Mouse (Mus musculus): Measurements from ENCODE around the gene Hydin.
"Not testable (repeated sequence)": the region's sequence is repeated elsewhere in the genome, so short reads cannot be mapped to it uniquely, and the experiment has no call there.

Hydin gene

GRCm38 (mm10) chr8:110333376-110333775 is 66.6 kb downstream of the Hydin start:
- no peak for DNase-seq (ENCODE audit: low read depth, low spot score)

- no peak for DNase-seq (ENCODE audit: low read depth, low spot score)
These were observed 72.7 kb downstream of the Hydin start for GRCm38 (mm10) chr8:110339447-110339846.

- no peak for DNase-seq (ENCODE audit: low read depth, low spot score)
These were observed 73.4 kb downstream of the Hydin start for GRCm38 (mm10) chr8:110340090-110340703.

GRCm38 (mm10) chr8:110345697-110346394 is 79.1 kb downstream of the Hydin start:
- DNase-seq (ENCODE audit: low read depth, low spot score): no peak

- DNase-seq (ENCODE audit: low read depth, low spot score): no peak
These were observed 80.1 kb downstream of the Hydin start for GRCm38 (mm10) chr8:110346915-110347314.

GRCm38 (mm10) chr8:110350725-110351124 is 83.9 kb downstream of the Hydin start:
- no peak for DNase-seq (ENCODE audit: low read depth, low spot score)

GRCm38 (mm10) chr8:110351909-110352308 is 85.1 kb downstream of the Hydin start:
- DNase-seq (ENCODE audit: low read depth, low spot score): no peak

- DNase-seq (ENCODE audit: low read depth, low spot score): no peak
These were observed 96.2 kb downstream of the Hydin start for GRCm38 (mm10) chr8:110362975-110363374.

- DNase-seq (ENCODE audit: low read depth, low spot score): no peak
These were observed 106.1 kb downstream of the Hydin start for GRCm38 (mm10) chr8:110372836-110373235.

- DNase-seq (ENCODE audit: low read depth, low spot score): no peak
These were observed 106.9 kb downstream of the Hydin start for GRCm38 (mm10) chr8:110373695-110374094.

- DNase-seq (ENCODE audit: low read depth, low spot score): no peak
These were observed 116.0 kb downstream of the Hydin start for GRCm38 (mm10) chr8:110382751-110383150.

- not testable (repeated sequence) for DNase-seq (ENCODE audit: low read depth, low spot score)
These were observed 117.9 kb downstream of the Hydin start for GRCm38 (mm10) chr8:110384632-110385031.

- no peak for DNase-seq (ENCODE audit: low read depth, low spot score)
These were observed 128.9 kb downstream of the Hydin start for GRCm38 (mm10) chr8:110395656-110396055.

- no peak for DNase-seq (ENCODE audit: low read depth, low spot score)
These were observed 133.8 kb downstream of the Hydin start for GRCm38 (mm10) chr8:110400536-110400935.

- no peak for DNase-seq (ENCODE audit: low read depth, low spot score)
These were observed 135.5 kb downstream of the Hydin start for GRCm38 (mm10) chr8:110402311-110402710.

GRCm38 (mm10) chr8:110404516-110404915 is 137.7 kb downstream of the Hydin start:
- DNase-seq (ENCODE audit: low read depth, low spot score): no peak

- no peak for DNase-seq (ENCODE audit: low read depth, low spot score)
These were observed 148.3 kb downstream of the Hydin start for GRCm38 (mm10) chr8:110415121-110415520.

- DNase-seq (ENCODE audit: low read depth, low spot score): no peak
These were observed 150.2 kb downstream of the Hydin start for GRCm38 (mm10) chr8:110416931-110417330.

- no peak for DNase-seq (ENCODE audit: low read depth, low spot score)
These were observed 151.0 kb downstream of the Hydin start for GRCm38 (mm10) chr8:110417801-110418200.

GRCm38 (mm10) chr8:110419711-110420110 is 152.9 kb downstream of the Hydin start:
- no peak for DNase-seq (ENCODE audit: low read depth, low spot score)

GRCm38 (mm10) chr8:110420221-110420620 is 153.4 kb downstream of the Hydin start:
- DNase-seq (ENCODE audit: low read depth, low spot score): no peak

- no peak for DNase-seq (ENCODE audit: low read depth, low spot score)
These were observed 157.4 kb downstream of the Hydin start for GRCm38 (mm10) chr8:110424146-110424545.

- DNase-seq (ENCODE audit: low read depth, low spot score): no peak
These were observed 164.6 kb downstream of the Hydin start for GRCm38 (mm10) chr8:110431340-110431739.
